Mouse (Mus musculus) mammary gland, adult 2 months (tissue): ENCODE measurements around the gene Chil4. TPM values are rescaled to one million over a fixed set of nuclear protein-coding genes. Genes with fewer than 3 reads are reported as not detected.

Experiments used
- polyA plus RNA-seq: library from polyadenylated mRNA; depleted of rRNA; stranded (reverse); fragments of >200 nt; gene quantifications from 2 replicates; pipeline ENCODE4 v1.2.3, GENCODE M21; 2012; ENCODE audit warnings: low replicate concordance; rRNA removed

Chil4 gene
- polyA plus RNA-seq: not detected in 2 replicates

DNA sequence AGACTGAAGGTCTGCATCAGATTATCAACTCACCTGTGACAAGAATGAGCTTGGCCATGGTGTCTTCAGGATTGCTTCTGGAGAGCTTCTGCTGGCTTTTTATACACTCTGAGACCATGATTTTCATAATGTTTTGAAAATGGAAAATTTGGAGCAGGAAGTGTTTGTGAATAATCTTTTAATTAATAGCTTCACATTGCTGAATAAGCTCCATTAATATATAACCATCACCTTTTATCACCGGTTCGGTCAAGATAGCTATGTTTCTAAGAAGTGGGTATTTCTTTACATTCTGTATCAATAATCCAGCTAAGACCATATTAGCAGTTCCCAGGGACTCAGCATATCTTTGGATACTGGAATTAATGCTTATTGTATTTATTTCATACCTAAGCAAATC is at the start of gene Chil4:
Gene Chil4, minus strand, starts transcription at position 101 of the 400 bp plus-strand sequence.

DNA sequence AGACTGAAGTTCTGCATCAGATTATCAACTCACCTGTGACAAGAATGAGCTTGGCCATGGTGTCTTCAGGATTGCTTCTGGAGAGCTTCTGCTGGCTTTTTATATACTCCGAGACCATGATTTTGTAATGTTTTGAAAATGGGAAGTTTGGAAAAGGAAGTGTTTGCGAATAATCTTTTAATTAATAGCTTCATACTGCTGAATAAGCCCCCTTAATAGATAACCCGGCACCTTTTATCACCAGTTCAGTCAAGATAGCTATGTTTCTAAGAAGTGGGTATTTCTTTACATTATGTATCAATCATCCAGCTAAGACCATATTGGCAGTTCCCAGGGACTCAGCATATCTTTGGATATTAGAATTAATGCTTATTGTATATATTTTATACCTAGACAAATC is 51.8 kb downstream of the Chil4 start, which contains the start of gene Chil3:
Gene Chil3, minus strand, starts transcription at position 101 of the 400 bp plus-strand sequence.

Other genes with a start within 250 kb of the Chil4 start
- 1.3 and 3.0 TPM in 2 replicates for gene Ovgp1, start 245.8 kb downstream of the Chil4 start, polyA plus RNA-seq
- gene Pifo, start 204.9 kb downstream of the Chil4 start, polyA plus RNA-seq: 0.59 TPM in 1 of 2 replicates, not detected in the other
- 0.16 and 0.76 TPM in 2 replicates for gene Chil5, start 186.7 kb downstream of the Chil4 start, polyA plus RNA-seq
- 0.42 TPM in 1 of 2 replicates, not detected in the other for gene Chia1, start 106.3 kb downstream of the Chil4 start, polyA plus RNA-seq
- 0.19 and 1.3 TPM in 2 replicates for gene Chil3, start 51.9 kb downstream of the Chil4 start, polyA plus RNA-seq
- gene Chil6, start 186.7 kb upstream of the Chil4 start, polyA plus RNA-seq: 0.13 TPM in 1 of 2 replicates, not detected in the other